Mouse (Mus musculus): ENCODE data around the gene Mrpl38. TPM values are rescaled to one million over a fixed set of nuclear protein-coding genes. Genes with fewer than 3 reads are reported as not detected.
A peak's percentile ranks its signal among the peaks of the same experiment; 100 is the strongest.
"Not testable (repeated sequence)": the region's sequence is repeated elsewhere in the genome, so short reads cannot be mapped to it uniquely, and the experiment has no call there.

The Mrpl38 gene
- polyA plus RNA-seq, 1 experiment from 2014 or later, result 94.7 TPM

DNA sequence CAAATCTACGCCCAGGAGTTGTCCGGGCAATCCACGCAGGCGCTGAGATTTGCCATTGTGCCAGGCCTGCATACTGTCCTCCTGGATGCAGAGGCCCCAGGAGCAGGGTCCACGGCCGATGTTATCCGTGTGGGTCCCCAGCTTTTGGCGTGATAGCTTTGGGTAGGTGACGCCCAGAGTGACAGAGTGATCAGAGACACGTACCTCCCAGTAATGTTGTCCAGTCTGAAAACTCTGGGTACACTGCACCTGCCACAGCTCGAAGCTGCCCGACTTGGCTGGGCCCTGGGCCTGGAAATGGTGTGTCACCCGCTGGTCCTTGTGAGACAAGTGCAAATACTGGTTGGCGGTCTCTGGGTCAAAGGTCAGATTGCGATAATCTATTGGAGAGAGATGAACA, 12.4 kb downstream of the Mrpl38 start:
- H3K27ac ChIP-seq, result no peak overlapping the region
- H3K9me3 ChIP-seq, result no peaks in the 10 kb centered on the region
- no peak overlapping the region for H3K9ac ChIP-seq
- no peaks in the 10 kb centered on the region for H3K27me3 ChIP-seq
- H3K4me2 ChIP-seq, result no peak overlapping the region
- no peak for ATAC-seq (ENCODE audit: borderline replicate concordance, extremely low read depth, low FRiP score, low TSS enrichment)
- H3K4me3 ChIP-seq, result no peak overlapping the region
- 92% methylated on average over 15 of the region's 15 CpGs for WGBS
- peaks cover 23% of the 10 kb centered on the region for H3K36me3 ChIP-seq
- H3K4me1 ChIP-seq, result peaks cover 32% of the 10 kb centered on the region

DNA sequence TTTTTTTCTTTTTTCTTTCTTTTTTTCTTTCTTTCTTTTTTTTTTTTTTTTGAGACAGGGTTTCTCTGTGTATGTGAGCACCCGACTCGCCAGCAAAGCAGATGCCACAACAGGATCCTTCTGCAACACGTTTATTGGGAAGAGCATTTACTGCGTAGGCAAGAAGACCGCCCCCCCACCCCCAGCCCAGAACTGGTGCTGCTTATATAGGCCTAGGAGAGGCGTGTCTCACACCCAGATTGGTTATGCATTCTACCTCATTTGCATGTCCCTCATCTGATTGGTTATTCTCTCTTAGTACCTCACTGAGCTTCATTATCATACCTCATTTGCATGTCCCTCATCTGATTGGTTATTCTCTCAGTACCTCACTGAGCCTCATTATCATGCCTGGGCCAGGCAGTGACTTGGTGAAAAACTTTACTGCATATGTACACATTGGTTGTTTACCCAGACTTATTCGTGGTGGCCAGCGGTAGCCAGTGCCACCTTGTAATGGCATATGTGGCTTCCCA, 16.9 kb downstream of the Mrpl38 start:
- not testable (repeated sequence) for H3K4me1 ChIP-seq; ATAC-seq (ENCODE audit: borderline replicate concordance, extremely low read depth, low FRiP score, low TSS enrichment); H3K9ac ChIP-seq; H3K4me3 ChIP-seq; H3K4me2 ChIP-seq; H3K9me3 ChIP-seq; H3K27ac ChIP-seq; H3K27me3 ChIP-seq
- H3K36me3 ChIP-seq, result peaks cover 23% of the 10 kb centered on the region
- WGBS, result 89% methylated on average over 8 of the region's 8 CpGs

DNA sequence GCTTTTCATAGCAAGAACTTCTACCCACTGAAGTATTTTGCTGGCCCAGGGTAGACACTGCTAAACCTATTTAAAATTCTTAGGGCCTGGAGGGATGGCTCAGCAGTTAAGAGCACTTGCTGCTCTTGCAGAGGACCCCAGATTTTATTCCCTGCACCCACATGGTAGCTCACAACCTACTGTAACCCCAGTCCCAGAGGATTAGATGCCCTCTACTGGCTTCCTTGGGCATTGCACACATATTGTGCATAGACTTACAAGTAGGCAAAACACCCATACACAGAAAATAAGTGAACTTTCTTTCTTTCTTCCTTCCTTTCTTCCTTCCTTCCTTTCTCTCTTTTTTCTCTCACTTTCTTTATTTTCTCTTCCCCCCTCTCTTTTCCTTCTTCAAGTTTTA, 20.8 kb downstream of the Mrpl38 start:
- Histone ChIP-seq H3K9ac (no peak overlapping the region), H3K9me3 (no peaks in the 10 kb centered on the region)

DNA sequence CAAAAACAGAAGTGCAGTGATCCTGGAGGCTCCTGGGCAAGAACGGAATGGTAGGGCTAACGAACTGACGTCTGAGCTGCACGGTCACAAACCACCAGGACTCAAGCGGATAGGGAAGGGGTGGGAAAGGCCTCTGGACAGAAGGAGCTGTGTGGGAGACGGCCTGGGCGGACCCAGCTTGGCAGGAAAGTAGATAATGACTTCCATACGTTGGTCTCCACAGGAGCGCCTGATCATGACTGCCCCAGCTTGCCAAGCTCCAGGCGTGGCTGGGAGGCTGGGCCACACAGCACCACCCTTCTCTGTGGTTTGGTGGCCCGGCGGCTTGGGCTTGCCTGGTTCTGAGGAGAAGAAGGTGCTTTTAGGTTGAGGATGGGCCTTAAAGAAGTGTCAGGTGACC, 21.4 kb downstream of the Mrpl38 start:
- Histone ChIP-seq H3K4me1 (no peaks in the 10 kb centered on the region), H3K9me3 (no peaks in the 10 kb centered on the region), H3K4me3 (no peak overlapping the region), H3K4me2 (no peak overlapping the region), H3K36me3 (0 out of 2 replicates have a peak, but pooled peaks cover under 1% of the 10 kb centered on the region), H3K27ac (no peak overlapping the region), H3K27me3 (no peaks in the 10 kb centered on the region), H3K9ac (no peak overlapping the region)
- 69% methylated on average over 12 of the region's 12 CpGs for WGBS
- no peak for ATAC-seq (ENCODE audit: borderline replicate concordance, extremely low read depth, low FRiP score, low TSS enrichment)

More for the DNA sequence above, 20.8 kb downstream of the Mrpl38 start:
- ATAC-seq (ENCODE audit: borderline replicate concordance, extremely low read depth, low FRiP score, low TSS enrichment), result no peak
- Histone ChIP-seq H3K4me2 (no peak overlapping the region), H3K27ac (no peak overlapping the region), H3K4me3 (no peak overlapping the region), H3K27me3 (no peaks in the 10 kb centered on the region), H3K36me3 (0 out of 2 replicates have a peak, but pooled peaks cover 4% of the 10 kb centered on the region), H3K4me1 (no peaks in the 10 kb centered on the region)

DNA sequence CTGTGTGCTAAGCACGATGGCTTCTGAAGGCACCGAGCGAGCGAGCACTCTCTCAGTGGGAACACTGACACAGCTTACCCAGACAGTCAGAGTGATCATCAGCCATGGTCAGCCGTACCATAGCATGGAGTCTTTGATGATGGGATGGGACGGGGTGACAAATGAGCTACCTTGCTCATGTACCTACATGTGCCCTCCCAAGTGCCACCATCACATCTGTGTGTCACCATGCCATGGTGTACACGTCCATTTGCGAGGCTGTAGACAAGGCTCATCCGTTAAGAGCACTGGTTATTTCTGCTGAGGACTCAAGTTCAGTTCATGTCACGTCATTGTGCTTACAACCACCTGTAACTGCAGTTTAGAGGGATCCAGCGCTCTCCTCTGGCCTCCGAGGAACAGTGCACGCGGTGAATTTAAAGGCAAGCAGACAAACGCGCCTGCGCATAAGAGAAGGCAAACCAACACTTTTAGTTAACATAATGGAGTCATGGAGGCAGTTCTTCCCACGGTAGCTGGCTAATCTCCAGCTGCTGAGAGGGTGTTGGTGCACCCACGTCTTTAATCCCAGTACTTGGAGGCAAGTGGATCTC, 27.0 kb downstream of the Mrpl38 start:
- Histone ChIP-seq H3K4me1 (peaks cover 40% of the 10 kb centered on the region), H3K27me3 (peaks cover 42% of the 10 kb centered on the region), H3K4me3 (no peak overlapping the region), H3K36me3 (no peaks in the 10 kb centered on the region), H3K27ac (no peak overlapping the region), H3K9me3 (no peaks in the 10 kb centered on the region), H3K9ac (no peak overlapping the region), H3K4me2 (no peak overlapping the region)
- ATAC-seq (ENCODE audit: borderline replicate concordance, extremely low read depth, low FRiP score, low TSS enrichment), result no peak
- 85% methylated on average over 19 of the region's 19 CpGs for WGBS

DNA sequence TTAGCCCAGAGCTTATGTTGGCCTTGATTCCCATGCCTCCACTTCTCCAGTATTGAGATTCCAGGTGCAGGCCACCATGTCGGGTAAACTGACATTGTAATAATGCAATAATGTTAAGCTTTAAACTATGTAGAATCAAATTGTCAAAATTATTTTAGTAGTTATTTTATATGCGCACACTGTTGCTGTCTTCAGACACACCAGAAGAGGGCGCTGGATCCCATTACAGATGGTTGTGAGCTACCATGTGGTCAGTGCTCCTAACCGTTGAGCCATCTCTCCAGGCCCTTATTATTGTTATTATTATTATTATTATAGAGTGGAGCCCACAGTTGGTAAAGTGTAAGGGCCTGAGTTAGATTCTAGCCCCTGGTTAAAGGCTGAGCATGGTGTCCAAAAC, 27.6 kb downstream of the Mrpl38 start:
- Histone ChIP-seq H3K4me2 (0 out of 2 replicates have a peak overlapping the region, but pooled peaks have one; percentile 82), H3K36me3 (no peaks in the 10 kb centered on the region), H3K27me3 (peaks cover 46% of the 10 kb centered on the region), H3K9me3 (no peaks in the 10 kb centered on the region), H3K9ac (no peak overlapping the region), H3K4me3 (no peak overlapping the region), H3K4me1 (peaks cover 47% of the 10 kb centered on the region), H3K27ac (0 out of 2 replicates have a peak overlapping the region, but pooled peaks have one; percentile 29)
- ATAC-seq (ENCODE audit: borderline replicate concordance, extremely low read depth, low FRiP score, low TSS enrichment), result no peak
- 74% methylated on average over 4 of the region's 4 CpGs for WGBS

DNA sequence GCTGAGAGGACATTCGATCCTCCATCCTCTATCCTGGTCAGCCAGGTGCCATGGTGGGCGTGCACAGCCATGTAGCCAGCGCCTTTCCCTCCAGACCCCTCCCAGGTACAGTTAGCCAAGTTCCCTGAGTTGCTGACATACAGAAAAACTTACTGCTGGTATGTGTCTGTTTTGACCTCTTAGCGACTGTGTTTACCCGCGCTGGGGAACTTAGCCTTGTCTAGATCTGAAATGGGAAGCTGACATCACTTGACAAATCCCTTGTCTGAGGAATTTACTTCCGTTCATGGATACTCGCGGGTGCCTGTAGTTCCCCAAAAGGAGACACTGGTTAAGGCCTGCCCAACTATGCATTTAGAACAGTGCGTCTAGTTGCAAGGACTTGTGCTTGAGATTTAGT, 28.1 kb downstream of the Mrpl38 start:
- peak; percentile 25 for ATAC-seq (ENCODE audit: borderline replicate concordance, extremely low read depth, low FRiP score, low TSS enrichment)
- Histone ChIP-seq H3K36me3 (no peaks in the 10 kb centered on the region), H3K4me2 (peak overlapping the region; percentile 82), H3K4me1 (peaks cover 51% of the 10 kb centered on the region), H3K27ac (peak overlapping the region; percentile 61), H3K9ac (peak overlapping the region; percentile 59), H3K4me3 (peak overlapping the region; percentile 55), H3K9me3 (no peaks in the 10 kb centered on the region), H3K27me3 (peaks cover 47% of the 10 kb centered on the region)
- WGBS, result 13% methylated on average over 10 of the region's 10 CpGs

DNA sequence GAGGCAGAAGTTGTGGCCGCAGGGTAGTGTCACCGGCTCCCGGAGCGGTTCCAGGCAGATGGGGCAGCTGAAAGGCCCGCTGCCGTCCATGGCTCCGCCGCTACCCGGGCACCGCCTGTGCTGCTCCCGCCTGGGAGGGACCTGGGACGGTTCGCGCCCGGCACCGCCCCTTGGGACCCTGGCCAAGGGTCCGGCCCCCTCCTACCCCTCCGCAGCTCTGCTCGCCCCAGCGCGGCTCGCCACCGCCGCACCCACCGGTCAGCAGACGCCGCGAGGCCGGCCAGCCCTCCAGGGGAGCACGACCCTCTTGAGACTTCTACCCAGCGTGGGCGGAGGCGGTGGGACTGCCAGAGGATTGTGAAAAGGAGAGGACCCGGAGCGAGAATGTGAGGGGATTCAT, 28.5 kb downstream of the Mrpl38 start:
- Histone ChIP-seq H3K27me3 (peaks cover 47% of the 10 kb centered on the region), H3K4me2 (peak overlapping the region; percentile 82), H3K27ac (peak overlapping the region; percentile 61), H3K4me1 (peaks cover 51% of the 10 kb centered on the region), H3K4me3 (peak overlapping the region; percentile 55), H3K9ac (peak overlapping the region; percentile 59), H3K9me3 (no peaks in the 10 kb centered on the region), H3K36me3 (no peaks in the 10 kb centered on the region)
- ATAC-seq (ENCODE audit: borderline replicate concordance, extremely low read depth, low FRiP score, low TSS enrichment), result peak; percentile 78
- 0% methylated on average over 35 of the region's 35 CpGs for WGBS

DNA sequence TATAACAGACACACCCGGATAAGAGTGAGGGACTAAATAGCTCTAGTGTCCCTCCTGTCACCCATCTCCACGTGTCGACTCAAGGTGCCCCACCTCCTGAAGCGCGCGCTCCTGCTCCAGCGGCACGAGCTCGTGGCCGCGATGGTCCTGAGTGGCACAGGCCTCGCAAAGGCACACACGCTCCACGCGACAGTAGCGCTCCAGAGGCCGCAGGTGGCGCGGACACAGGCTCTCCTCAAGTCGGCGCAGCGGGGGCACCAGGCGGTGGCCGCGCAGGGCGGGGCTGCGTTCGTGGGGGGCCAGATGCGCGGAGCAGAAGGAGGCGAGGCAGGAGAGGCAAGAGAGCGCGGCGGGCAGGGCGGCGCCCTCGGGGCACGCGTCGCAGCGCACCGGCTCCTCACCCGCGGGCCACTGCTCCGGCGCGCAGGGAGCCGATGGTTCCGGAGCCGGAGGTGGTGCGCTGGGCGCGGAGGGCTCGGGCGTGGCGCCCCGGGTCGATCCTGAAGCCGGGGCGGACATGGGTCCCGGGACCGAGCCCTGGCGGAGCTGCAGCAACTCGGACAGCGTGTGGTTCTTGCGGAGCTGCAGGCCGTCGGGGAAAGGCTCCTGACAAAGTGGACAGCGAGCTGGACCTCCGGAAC, 29.1 kb downstream of the Mrpl38 start:
- H3K4me1 ChIP-seq, result peaks cover 56% of the 10 kb centered on the region
- ATAC-seq (ENCODE audit: borderline replicate concordance, extremely low read depth, low FRiP score, low TSS enrichment), result 0 out of 2 replicates have a peak, but pooled peaks have one; percentile 25
- WGBS, result under 1% methylated on average over 70 of the region's 70 CpGs

DNA sequence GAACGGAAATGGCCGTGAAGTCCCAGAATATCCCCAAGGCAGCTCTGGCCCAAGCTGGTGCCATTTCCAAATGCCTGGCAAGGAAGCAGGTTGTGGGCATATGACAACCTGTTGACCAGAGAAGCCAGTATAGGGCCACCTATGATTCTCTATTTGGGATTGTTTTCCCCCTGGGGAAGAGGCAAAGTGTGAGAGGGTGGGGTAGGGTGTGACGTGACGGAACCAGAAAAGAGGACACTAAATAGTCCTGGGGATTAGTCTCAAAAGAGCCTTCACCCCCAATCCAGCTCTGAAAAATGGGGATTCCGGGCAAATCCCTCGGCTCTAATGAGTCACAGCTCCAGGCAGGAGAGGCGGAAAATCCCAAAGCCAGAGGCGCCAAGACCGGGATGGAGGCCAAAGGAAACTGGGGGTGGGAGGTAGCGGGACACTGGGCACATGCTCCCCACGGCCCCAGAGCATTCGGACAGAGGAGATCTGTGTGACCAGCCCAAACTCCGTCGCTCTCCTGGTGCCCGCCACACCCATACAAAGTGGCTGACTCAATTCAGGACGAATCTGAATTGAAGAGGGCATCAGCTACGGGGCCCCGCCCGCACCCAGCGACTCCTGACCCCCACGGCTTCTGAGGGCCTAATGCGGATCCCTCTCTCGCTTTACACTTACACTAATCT, 30.1 kb downstream of the Mrpl38 start:
- Histone ChIP-seq H3K27ac (peak overlapping the region; percentile 11; the same call in 1 of the 2 replicates), H3K9ac (peak overlapping the region; percentile 16; the same call in 1 of the 2 replicates), H3K9me3 (no peaks in the 10 kb centered on the region), H3K4me2 (peak overlapping the region; percentile 82), H3K36me3 (no peaks in the 10 kb centered on the region), H3K4me1 (peaks cover 66% of the 10 kb centered on the region), H3K27me3 (peaks cover 47% of the 10 kb centered on the region), H3K4me3 (peak overlapping the region; percentile 55)
- no peak for ATAC-seq (ENCODE audit: borderline replicate concordance, extremely low read depth, low FRiP score, low TSS enrichment)
- WGBS, result 8% methylated on average over 23 of the region's 23 CpGs

More for the DNA sequence above, 29.1 kb downstream of the Mrpl38 start:
- peak overlapping the region; percentile 61 for H3K27ac ChIP-seq
- peak overlapping the region; percentile 55 for H3K4me3 ChIP-seq
- peaks cover 47% of the 10 kb centered on the region for H3K27me3 ChIP-seq
- peak overlapping the region; percentile 59 for H3K9ac ChIP-seq
- no peaks in the 10 kb centered on the region for H3K9me3 ChIP-seq
- H3K36me3 ChIP-seq, result no peaks in the 10 kb centered on the region
- peak overlapping the region; percentile 82 for H3K4me2 ChIP-seq

DNA sequence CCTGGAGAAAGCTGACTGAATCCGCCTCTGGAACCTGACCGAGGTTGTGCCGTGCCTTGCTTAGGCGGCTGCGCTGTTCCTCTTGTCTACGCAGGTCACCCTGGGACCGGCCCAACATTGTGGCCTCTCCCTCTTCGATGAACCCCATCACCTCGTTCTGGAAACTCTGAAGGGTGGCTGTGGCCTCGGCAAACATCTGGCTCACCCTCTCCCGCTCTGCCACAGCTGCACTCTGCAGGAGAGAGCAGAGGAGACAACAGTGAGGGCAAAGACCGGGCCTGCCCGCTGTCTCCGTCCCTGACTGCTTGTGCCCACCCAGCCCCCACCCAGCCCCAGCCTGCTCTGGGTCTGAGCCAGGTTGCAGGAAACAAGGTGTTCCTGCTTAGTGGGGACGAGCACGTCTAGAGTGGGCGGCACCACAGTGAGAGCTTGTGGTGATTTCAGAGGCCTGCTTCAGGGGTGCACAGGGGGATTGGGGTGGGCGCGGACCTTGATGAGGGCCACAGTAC, 30.8 kb downstream of the Mrpl38 start:
- H3K4me1 ChIP-seq, result peaks cover 73% of the 10 kb centered on the region
- H3K27ac ChIP-seq, result no peak overlapping the region
- H3K9me3 ChIP-seq, result no peaks in the 10 kb centered on the region
- peak overlapping the region; percentile 55; the same call in 1 of the 2 replicates for H3K4me3 ChIP-seq
- H3K4me2 ChIP-seq, result peak overlapping the region; percentile 82
- H3K9ac ChIP-seq, result 0 out of 2 replicates have a peak overlapping the region, but pooled peaks have one; percentile 16
- ATAC-seq (ENCODE audit: borderline replicate concordance, extremely low read depth, low FRiP score, low TSS enrichment), result no peak
- peaks cover 47% of the 10 kb centered on the region for H3K27me3 ChIP-seq
- 32% methylated on average over 19 of the region's 19 CpGs for WGBS
- no peaks in the 10 kb centered on the region for H3K36me3 ChIP-seq
